Mouse (Mus musculus): ENCODE measurements around the gene Ppp1r10.
"Not testable (repeated sequence)": the region's sequence is repeated elsewhere in the genome, so short reads cannot be mapped to it uniquely, and the experiment has no call there.

Gene Ppp1r10

GRCm38 (mm10) chr17:35929534-35929933 lies 13.3 kb downstream of the Ppp1r10 start:
- peak in 1 of 2 experiments; percentile 14 for DNase-seq (ENCODE audit: low spot score in 2 of 2)

GRCm38 (mm10) chr17:35930627-35931026 lies 14.4 kb downstream of the Ppp1r10 start:
- DNase-seq (ENCODE audit: low spot score in 2 of 2) = no peak

DNA sequence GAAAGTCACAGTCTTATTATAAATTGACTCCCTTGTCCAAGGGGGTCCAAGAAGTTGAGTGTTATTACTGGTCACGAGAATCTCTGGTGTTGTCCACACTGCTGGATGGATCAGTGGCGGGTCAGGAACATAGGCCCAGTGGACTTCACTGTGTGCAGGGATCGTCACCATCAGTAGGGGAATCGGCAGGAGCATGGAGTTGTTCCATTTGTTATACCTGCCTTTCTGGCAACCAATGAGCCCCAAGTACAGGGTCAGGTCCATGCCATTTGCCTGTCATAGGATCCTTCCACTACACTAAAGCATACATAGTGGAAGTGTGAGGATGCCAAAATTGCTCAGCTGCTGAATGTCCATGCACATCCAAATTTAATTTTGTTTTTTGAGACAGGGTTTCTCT lies 16.4 kb downstream of the Ppp1r10 start:
- peak in 1 of 2 experiments; percentile 20 for DNase-seq (ENCODE audit: low spot score in 2 of 2)

- DNase-seq (ENCODE audit: low spot score in 2 of 2) = peak in 1 of 2 experiments; percentile 14
Observed at GRCm38 (mm10) chr17:35935763-35936162, 19.5 kb downstream of the Ppp1r10 start.

DNA sequence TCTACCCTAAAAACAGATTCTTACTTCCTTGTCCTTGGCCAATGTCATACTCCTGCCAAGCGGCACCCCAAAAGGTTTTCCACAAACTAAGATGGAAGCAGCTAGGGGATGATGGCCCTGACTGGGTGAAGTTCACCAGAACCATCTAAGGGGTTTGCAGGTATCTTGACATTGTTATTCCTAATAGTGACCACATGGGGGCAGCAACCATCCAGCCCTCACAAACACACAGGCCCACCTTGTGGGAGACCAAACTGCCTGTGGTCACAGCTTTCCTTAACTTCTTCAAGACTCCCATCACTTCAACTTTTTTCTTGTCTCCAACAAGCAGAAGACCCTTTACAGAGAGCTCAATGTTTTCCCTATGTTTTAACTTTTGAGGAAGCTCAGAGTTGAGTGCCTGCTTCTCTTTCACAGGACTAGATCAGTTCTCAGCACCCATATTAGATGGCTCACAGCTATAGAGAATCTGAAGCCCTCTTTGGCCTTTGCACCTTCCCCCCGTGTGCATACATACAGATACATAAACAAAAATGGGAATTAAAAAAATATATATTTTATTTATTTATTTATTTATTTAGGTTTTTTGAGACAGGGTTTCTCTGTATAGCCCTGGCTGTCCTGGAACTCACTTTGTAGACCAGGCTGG lies 21.6 kb downstream of the Ppp1r10 start:
- DNase-seq (ENCODE audit: low spot score in 2 of 2) = peak; percentile 48 to 58

GRCm38 (mm10) chr17:35939108-35939507 lies 22.9 kb downstream of the Ppp1r10 start:
- DNase-seq (ENCODE audit: low spot score in 2 of 2) = no peak

DNA sequence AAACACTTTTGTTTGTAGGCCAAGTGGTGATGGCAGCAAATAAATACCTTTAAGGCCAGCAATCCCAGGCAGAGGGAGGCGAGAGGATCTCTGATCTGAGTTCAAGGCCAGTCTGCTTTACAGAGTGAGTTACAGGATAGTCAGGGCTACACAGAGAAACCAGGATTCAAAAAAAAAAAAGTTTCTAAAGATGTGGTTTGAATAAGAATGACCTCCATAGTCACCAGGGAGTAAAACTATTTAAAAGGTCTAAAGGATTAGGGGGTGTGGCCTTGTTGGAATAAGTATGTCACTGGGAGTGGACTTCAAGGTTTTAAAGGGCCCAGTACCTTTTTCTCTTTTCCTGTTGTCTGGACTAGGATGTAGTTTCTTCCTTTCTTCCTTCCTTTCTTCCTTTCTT lies 23.7 kb downstream of the Ppp1r10 start:
- DNase-seq (ENCODE audit: low spot score in 2 of 2) = no peak

- not testable (repeated sequence) for DNase-seq (ENCODE audit: low spot score in 2 of 2)
Observed at GRCm38 (mm10) chr17:35950946-35951345, 34.7 kb downstream of the Ppp1r10 start.

- DNase-seq (ENCODE audit: low spot score in 2 of 2) = not testable (repeated sequence)
Observed at GRCm38 (mm10) chr17:35952559-35952958, 36.3 kb downstream of the Ppp1r10 start.

DNA sequence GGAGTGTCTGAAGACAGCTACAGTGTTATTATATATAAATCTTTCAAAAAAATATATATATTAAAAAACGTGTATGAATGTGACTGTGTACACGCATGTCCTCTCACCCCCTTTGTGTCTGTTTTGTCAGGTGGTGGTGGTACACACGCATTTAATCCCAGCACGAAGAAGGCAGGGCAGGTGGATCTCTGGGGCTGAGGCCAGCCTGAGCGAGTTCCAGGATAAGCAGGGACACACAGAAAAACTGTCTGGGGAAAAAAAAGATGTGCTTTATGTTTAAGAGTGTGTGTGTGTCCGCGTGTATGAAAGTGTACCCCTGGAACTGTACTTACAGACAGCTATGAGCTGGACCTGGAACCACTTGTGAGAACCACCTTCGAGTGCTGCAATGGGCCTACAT lies 38.4 kb downstream of the Ppp1r10 start:
- no peak for DNase-seq (ENCODE audit: low spot score in 2 of 2)

GRCm38 (mm10) chr17:35958533-35959223 lies 42.4 kb downstream of the Ppp1r10 start:
- DNase-seq (ENCODE audit: low spot score in 2 of 2) = no peak

GRCm38 (mm10) chr17:35963279-35963678 lies 47.0 kb downstream of the Ppp1r10 start:
- DNase-seq (ENCODE audit: low spot score in 2 of 2) = no peak

GRCm38 (mm10) chr17:35967621-35968020 lies 51.4 kb downstream of the Ppp1r10 start:
- no peak for DNase-seq (ENCODE audit: low spot score in 2 of 2)

- peak; percentile 99 for DNase-seq (ENCODE audit: low spot score in 2 of 2)
Observed at GRCm38 (mm10) chr17:35969418-35970389, 53.5 kb downstream of the Ppp1r10 start, which contains the start of gene Abcf1. Abcf1 (minus strand) TSS chr17:35969761.

DNA sequence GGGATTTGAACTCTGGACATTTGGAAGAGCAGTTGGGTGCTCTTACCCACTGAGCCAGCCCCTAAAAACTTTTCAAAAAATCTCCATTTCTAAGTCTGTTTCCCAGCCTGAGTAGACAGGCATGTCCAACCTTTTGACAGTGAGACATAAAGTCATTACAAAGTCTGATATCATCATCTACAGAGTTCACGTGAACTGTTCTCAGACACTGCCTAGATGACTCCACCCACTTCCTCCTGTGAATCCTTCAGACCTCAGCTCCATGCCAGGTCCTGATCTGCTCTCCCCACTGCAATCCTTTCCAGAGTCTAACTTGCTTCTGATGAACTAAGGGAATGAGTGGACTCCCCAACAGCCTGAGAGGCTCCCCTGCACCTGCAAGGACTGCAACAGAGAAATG lies 55.9 kb downstream of the Ppp1r10 start:
- DNase-seq (ENCODE audit: low spot score in 2 of 2) = no peak

- peak; percentile 94 to 95 for DNase-seq (ENCODE audit: low spot score in 2 of 2)
Observed at GRCm38 (mm10) chr17:35978811-35979400, 62.7 kb downstream of the Ppp1r10 start.

DNA sequence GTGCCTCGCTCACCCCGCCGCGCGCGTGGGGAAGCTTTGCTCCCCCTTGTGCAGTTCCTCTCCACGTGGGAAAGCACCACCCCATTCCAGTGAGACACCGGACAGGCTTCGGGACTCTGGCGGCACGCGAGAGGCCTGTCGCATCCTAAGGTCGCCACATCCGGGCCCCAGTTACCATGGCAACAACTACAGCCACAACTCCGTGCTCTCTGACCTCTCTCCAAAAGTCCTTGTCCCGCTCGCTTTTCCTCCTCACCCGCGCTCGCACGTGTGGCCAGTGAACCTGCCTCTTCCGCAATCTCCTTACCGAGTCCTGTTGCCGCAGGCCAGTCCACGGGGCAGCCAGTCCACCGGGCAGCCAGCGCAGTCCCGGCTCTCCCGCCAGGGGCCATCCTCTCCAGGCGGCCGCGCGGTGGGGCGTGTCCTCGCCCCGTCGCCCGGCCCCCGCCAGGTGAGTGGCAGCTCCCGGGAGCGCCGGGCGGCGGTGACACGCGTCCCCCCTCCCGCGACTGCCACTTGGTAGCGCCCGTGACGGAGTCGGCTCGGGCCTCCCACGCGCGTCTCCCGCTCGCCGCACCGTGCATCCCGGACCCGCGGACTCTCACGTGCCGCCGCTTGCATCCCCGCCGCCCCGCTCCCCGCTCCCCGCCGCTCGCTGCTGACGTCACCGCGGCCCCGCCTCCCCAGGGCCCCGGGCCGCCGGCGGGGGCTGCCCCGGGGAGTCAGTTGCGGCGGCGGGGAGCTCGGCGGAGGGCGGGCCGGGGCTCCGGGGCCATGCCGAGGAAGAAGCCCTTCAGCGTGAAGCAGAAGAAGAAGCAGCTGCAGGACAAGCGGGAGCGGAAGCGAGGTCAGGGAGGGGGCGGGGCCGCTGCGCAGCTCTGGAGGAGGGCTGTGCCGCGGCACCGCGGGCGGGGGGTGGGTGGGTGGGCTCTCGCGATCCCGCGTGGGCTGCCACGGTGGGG lies 63.4 kb downstream of the Ppp1r10 start, which contains the start of the genes Gnl1 and Prr3:
Gnl1 (plus strand) TSS at position 451 of the 962 bp plus-strand sequence.
Prr3 (minus strand) TSS at position 836 of the 962 bp plus-strand sequence.
- DNase-seq (ENCODE audit: low spot score in 2 of 2) = peak; percentile 93 to 95

DNA sequence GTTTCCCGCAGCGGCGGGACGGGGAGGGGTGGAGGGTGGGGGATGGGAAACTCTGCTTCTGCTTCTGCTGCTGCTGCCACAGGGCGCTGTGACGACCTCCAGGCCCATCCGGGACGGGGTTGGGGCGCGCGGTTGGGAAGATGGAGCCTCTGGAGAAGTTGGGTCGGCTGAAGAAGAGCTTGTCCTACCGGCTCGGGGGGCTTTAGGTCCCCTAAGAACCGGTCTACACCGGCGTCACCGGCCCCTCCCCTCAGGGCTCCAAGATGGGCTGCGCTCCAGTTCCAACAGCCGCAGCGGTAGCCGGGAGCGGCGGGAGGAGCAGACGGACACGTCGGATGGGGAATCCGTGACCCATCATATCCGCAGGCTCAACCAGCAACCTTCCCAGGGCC lies 64.1 kb downstream of the Ppp1r10 start:
- DNase-seq (ENCODE audit: low spot score in 2 of 2) = peak in 1 of 2 experiments; percentile 69

DNA sequence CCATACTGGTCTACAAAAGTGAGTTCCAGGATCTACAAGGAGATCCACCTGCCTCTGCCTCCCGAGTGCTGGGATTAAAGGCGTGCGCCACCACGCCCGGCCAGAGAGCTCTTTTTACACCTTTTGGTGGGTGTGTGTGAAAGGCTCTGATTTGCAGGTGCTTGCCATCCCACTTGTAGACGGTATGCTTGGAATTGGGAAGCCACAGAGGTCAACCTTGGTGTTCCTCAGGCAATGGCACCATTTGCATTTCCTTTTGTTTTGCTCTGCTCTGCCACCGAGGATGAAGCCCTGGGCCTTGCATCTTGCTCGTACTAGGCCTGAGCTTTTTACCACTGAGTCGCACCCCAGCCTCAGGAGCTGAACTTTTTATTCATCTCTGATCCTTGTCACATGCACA lies 65.5 kb downstream of the Ppp1r10 start:
- DNase-seq (ENCODE audit: low spot score in 2 of 2) = no peak

All from right cerebral cortex, postnatal 10 days (tissue).